Mouse (Mus musculus): Measurements from ENCODE around the gene Aptx. TPM values are rescaled to one million over a fixed set of nuclear protein-coding genes. Genes with fewer than 3 reads are reported as not detected.

Aptx gene
- polyA plus RNA-seq, 2 experiments = 18.8 to 28.6 TPM

GRCm38 (mm10) chr4:40643567-40643966 lies 59.4 kb downstream of the Aptx start:
- no peaks in the 10 kb centered on the region for H3K27me3 ChIP-seq (ENCODE audit: control insufficient read depth, insufficient read depth, low read length)
- no peaks in the 10 kb centered on the region for H3K4me1 ChIP-seq (ENCODE audit: control insufficient read depth, insufficient read depth, low read length)
- no peak overlapping the region for H3K27ac ChIP-seq (replicated peaks; ENCODE audit: low read depth, low read length)
- no peak for DNase-seq (ENCODE audit: low spot score)
- no peak for ATAC-seq (ENCODE audit: low FRiP score, low read depth)
- H3K4me2 ChIP-seq (replicated peaks; ENCODE audit: low read depth, low read length, severe bottlenecking) = no peak overlapping the region
- H3K36me3 ChIP-seq (ENCODE audit: control insufficient read depth, insufficient read depth, low read length) = no peaks in the 10 kb centered on the region
- WGBS = 50% methylated on average over 5 of the region's 5 CpGs
- H3K9me3 ChIP-seq (ENCODE audit: control insufficient read depth, low read length) = peaks cover 4% of the 10 kb centered on the region; the same call in 1 of the 2 replicates
- TF ChIP-seq POLR2A (IDR thresholded peaks at IDR 0.05; ENCODE audit: borderline replicate concordance, extremely low read depth, insufficient read depth, insufficient read length) = no peak
- H3K4me3 ChIP-seq (replicated peaks; ENCODE audit: low read length) = no peak overlapping the region
- H3K9ac ChIP-seq (ENCODE audit: low read depth, low read length, severe bottlenecking) = no peak overlapping the region

- H3K27me3 ChIP-seq (ENCODE audit: control insufficient read depth, insufficient read depth, low read length) = no peaks in the 10 kb centered on the region
- H3K9ac ChIP-seq (ENCODE audit: low read depth, low read length, severe bottlenecking) = no peak overlapping the region
- peaks cover 4% of the 10 kb centered on the region; the same call in 1 of the 2 replicates for H3K9me3 ChIP-seq (ENCODE audit: control insufficient read depth, low read length)
- H3K27ac ChIP-seq (replicated peaks; ENCODE audit: low read depth, low read length) = no peak overlapping the region
- no peak overlapping the region for H3K4me3 ChIP-seq (replicated peaks; ENCODE audit: low read length)
- DNase-seq (ENCODE audit: low spot score) (no peak), ATAC-seq (ENCODE audit: low FRiP score, low read depth) (no peak)
- no peaks in the 10 kb centered on the region for H3K36me3 ChIP-seq (ENCODE audit: control insufficient read depth, insufficient read depth, low read length)
- no peak overlapping the region for H3K4me2 ChIP-seq (replicated peaks; ENCODE audit: low read depth, low read length, severe bottlenecking)
- no peaks in the 10 kb centered on the region for H3K4me1 ChIP-seq (ENCODE audit: control insufficient read depth, insufficient read depth, low read length)
- WGBS = 84% methylated on average over 4 of the region's 4 CpGs
- TF ChIP-seq POLR2A (IDR thresholded peaks at IDR 0.05; ENCODE audit: borderline replicate concordance, extremely low read depth, insufficient read depth, insufficient read length) = no peak
Observed at GRCm38 (mm10) chr4:40640991-40641390, 62.0 kb downstream of the Aptx start.

MicroRNA genes within 50 kb of the gene (microRNA counts, 519-probe panel; counts per million panel counts)
- not detected for microRNA mmu-miR-207

Small RNAs within 50 kb of the gene (microRNA-seq; reads per million reads assigned to microRNA genes)
- gene Mir207 = not detected

Other genes starting within 250 kb of the Aptx start
- gene Tmem215, start 231.0 kb downstream of the Aptx start, polyA plus RNA-seq (2012; rRNA removed) = 0.26 and 0.50 TPM in 2 replicates
- gene Tmem215, start 231.0 kb downstream of the Aptx start, polyA plus RNA-seq (2014; fragmentation: Nextera tagmentation; extraction: Ambion mirVana) = 0.19 and 0.22 TPM in 2 replicates
- 47.3 and 96.6 TPM in 2 replicates for gene Dnaja1, start 19.0 kb upstream of the Aptx start, polyA plus RNA-seq (2012; rRNA removed)
- gene Dnaja1, start 19.0 kb upstream of the Aptx start, polyA plus RNA-seq (2014; fragmentation: Nextera tagmentation; extraction: Ambion mirVana) = 343 and 345 TPM in 2 replicates
- gene Smu1, start 54.7 kb upstream of the Aptx start, polyA plus RNA-seq (2012; rRNA removed) = 67.4 and 73.4 TPM in 2 replicates
- gene Smu1, start 54.7 kb upstream of the Aptx start, polyA plus RNA-seq (2014; fragmentation: Nextera tagmentation; extraction: Ambion mirVana) = 140 and 143 TPM in 2 replicates
- 35.9 and 41.3 TPM in 2 replicates for gene B4galt1, start 150.8 kb upstream of the Aptx start, polyA plus RNA-seq (2012; rRNA removed)
- 52.3 and 54.8 TPM in 2 replicates for gene B4galt1, start 150.8 kb upstream of the Aptx start, polyA plus RNA-seq (2014; fragmentation: Nextera tagmentation; extraction: Ambion mirVana)
- 0.49 and 1.4 TPM in 2 replicates for gene Spink4, start 216.9 kb upstream of the Aptx start, polyA plus RNA-seq (2012; rRNA removed)
- not detected in 2 replicates for gene Spink4, start 216.9 kb upstream of the Aptx start, polyA plus RNA-seq (2014; fragmentation: Nextera tagmentation; extraction: Ambion mirVana)
- 74.4 and 109 TPM in 2 replicates for gene Bag1, start 245.1 kb upstream of the Aptx start, polyA plus RNA-seq (2012; rRNA removed)
- 249 and 252 TPM in 2 replicates for gene Bag1, start 245.1 kb upstream of the Aptx start, polyA plus RNA-seq (2014; fragmentation: Nextera tagmentation; extraction: Ambion mirVana)
- 48.0 and 76.2 TPM in 2 replicates for gene Chmp5, start 245.2 kb upstream of the Aptx start, polyA plus RNA-seq (2012; rRNA removed)
- gene Chmp5, start 245.2 kb upstream of the Aptx start, polyA plus RNA-seq (2014; fragmentation: Nextera tagmentation; extraction: Ambion mirVana) = 101 and 102 TPM in 2 replicates

All from limb, embryonic 14.5 days (tissue).